Mouse (Mus musculus) hematopoietic stem cell, adult 5-6 weeks (primary cell): Measurements from ENCODE around the gene Sec24c. TPM values are rescaled to one million over a fixed set of nuclear protein-coding genes. Genes with fewer than 3 reads are reported as not detected.
"Not testable (repeated sequence)": the region's sequence is repeated elsewhere in the genome, so short reads cannot be mapped to it uniquely, and the experiment has no call there.

Experiments
- ATAC-seq, 2 experiments: fragments of 125-278 bp in 1 of 2; replicated peaks in 1 of 2; 2 replicates each; pipeline ENCODE4 v1.8.0; 2016 to 2017; ENCODE audit warnings: inconsistent platforms in 2 of 2, mild to moderate bottlenecking in 2 of 2, moderate number of reproducible peaks in 2 of 2, low read depth in 1 of 2, moderate TSS enrichment in 1 of 2; ENCODE audit not compliant: low FRiP score in 2 of 2, poor library complexity in 2 of 2, severe bottlenecking in 2 of 2, insufficient read depth in 1 of 2, low TSS enrichment in 1 of 2
- total RNA-seq: library from RNA; stranded (forward); fragments of 172-1452, 232-1000 nt; gene quantifications from 2 replicates; pipeline ENCODE4 v1.2.3, GENCODE M21; 2017

Gene Sec24c
- total RNA-seq: 100 and 107 TPM in 2 replicates

- peak; percentile 91 for ATAC-seq
Observed at GRCm38 (mm10) chr14:20674064-20674833, at the start of gene Sec24c. Sec24c (plus strand) TSS chr14:20674308.

GRCm38 (mm10) chr14:20626447-20626846 is 47.7 kb upstream of the Sec24c start:
- no peak for ATAC-seq

GRCm38 (mm10) chr14:20626971-20627370 is 47.1 kb upstream of the Sec24c start:
- no peak for ATAC-seq

GRCm38 (mm10) chr14:20631253-20631652 is 42.9 kb upstream of the Sec24c start:
- ATAC-seq: no peak

- no peak for ATAC-seq
Observed at GRCm38 (mm10) chr14:20635546-20635945, 38.6 kb upstream of the Sec24c start.

- not testable (repeated sequence) for ATAC-seq
Observed at GRCm38 (mm10) chr14:20636968-20637367, 37.1 kb upstream of the Sec24c start.

GRCm38 (mm10) chr14:20637818-20638574 is 36.1 kb upstream of the Sec24c start:
- no peak for ATAC-seq

GRCm38 (mm10) chr14:20638702-20639101 is 35.4 kb upstream of the Sec24c start:
- no peak for ATAC-seq

- peak in 1 of 2 experiments; percentile 18; a peak in 1 of 4 replicates for ATAC-seq
Observed at GRCm38 (mm10) chr14:20639918-20640619, 34.0 kb upstream of the Sec24c start.

GRCm38 (mm10) chr14:20640644-20641437 is 33.3 kb upstream of the Sec24c start, which contains the start of gene Usp54:
Usp54 (minus strand) TSS chr14:20641063.
- ATAC-seq: peak; percentile 93 to 99

GRCm38 (mm10) chr14:20641438-20641875 is 32.7 kb upstream of the Sec24c start:
- ATAC-seq: no peak

GRCm38 (mm10) chr14:20645547-20645946 is 28.6 kb upstream of the Sec24c start:
- ATAC-seq: no peak

- no peak for ATAC-seq
Observed at GRCm38 (mm10) chr14:20646381-20646780, 27.7 kb upstream of the Sec24c start.

GRCm38 (mm10) chr14:20651000-20651399 is 23.1 kb upstream of the Sec24c start:
- no peak for ATAC-seq

GRCm38 (mm10) chr14:20651722-20652256 is 22.3 kb upstream of the Sec24c start:
- no peak for ATAC-seq

- ATAC-seq: peak in 1 of 2 experiments; percentile 30; a peak in 2 of 4 replicates
Observed at GRCm38 (mm10) chr14:20654690-20655421, 19.3 kb upstream of the Sec24c start.
